Mouse (Mus musculus) heart, postnatal 14 days (tissue): Measurements from ENCODE around the gene Cacna2d3. TPM values are rescaled to one million over a fixed set of nuclear protein-coding genes. Genes with fewer than 3 reads are reported as not detected.

ENCODE experiments used
- DNase-seq, 2 experiments: peaks; one replicate each; pipeline ENCODE4 v3.0.0; 2021 to 2022
- intact Hi-C: fragments of 180-260 bp; cut with DNase I; formaldehyde crosslinking; loops from one replicate; pipeline ENCODE4 v1.15.1; 2025
- total RNA-seq, 2 experiments: library from RNA; stranded (reverse); gene quantifications; 2 replicates each; pipeline ENCODE4 v1.2.3; 2021

The Cacna2d3 gene
- total RNA-seq, 2 experiments from 2014 or later = 0.07 to 0.17 TPM

- intact Hi-C loops = loop anchor here (10.0 kb wide), 1 partner anchor 1011 kb away; no protein-coding TSS in a partner anchor
These were observed 626.2 kb downstream of the Cacna2d3 start for GRCm38 (mm10) chr14:29095431-29095830.

GRCm38 (mm10) chr14:29090074-29090473 is 631.6 kb downstream of the Cacna2d3 start:
- peak; percentile 81 to 87 for DNase-seq
- intact Hi-C loops = loop anchor here (5.0 to 10.0 kb wide), 4 partner anchors 138 to 1283 kb away; no protein-coding TSS in a partner anchor

More at GRCm38 (mm10) chr14:29095431-29095830, 626.2 kb downstream of the Cacna2d3 start:
- DNase-seq = no peak

GRCm38 (mm10) chr14:29086528-29086927 is 635.1 kb downstream of the Cacna2d3 start:
- no peak for DNase-seq
- intact Hi-C loops = loop anchor here (10.0 kb wide), 2 partner anchors 358 to 1082 kb away; no protein-coding TSS in a partner anchor

GRCm38 (mm10) chr14:29085493-29086159 is 636.0 kb downstream of the Cacna2d3 start:
- intact Hi-C loops = loop anchor here (10.0 kb wide), 2 partner anchors 359 to 1081 kb away; no protein-coding TSS in a partner anchor
- DNase-seq = no peak

- intact Hi-C loops = loop anchor here (10.0 kb wide), 2 partner anchors 363 to 1077 kb away; no protein-coding TSS in a partner anchor
- DNase-seq = no peak
These were observed 639.5 kb downstream of the Cacna2d3 start for GRCm38 (mm10) chr14:29082171-29082570.

GRCm38 (mm10) chr14:29080630-29081029 is 641.0 kb downstream of the Cacna2d3 start:
- intact Hi-C loops = loop anchor here (10.0 kb wide), 2 partner anchors 364 to 1076 kb away; no protein-coding TSS in a partner anchor
- no peak for DNase-seq

- DNase-seq = no peak
- intact Hi-C loops = loop anchor here (10.0 kb wide), 2 partner anchors 365 to 1075 kb away; no protein-coding TSS in a partner anchor
These were observed 641.4 kb downstream of the Cacna2d3 start for GRCm38 (mm10) chr14:29080228-29080627.

GRCm38 (mm10) chr14:29077418-29077817 is 644.2 kb downstream of the Cacna2d3 start:
- intact Hi-C loops = no loop called here

GRCm38 (mm10) chr14:29073747-29074146 is 647.9 kb downstream of the Cacna2d3 start:
- DNase-seq = no peak
- intact Hi-C loops = loop anchor here (5.0 kb wide), 1 partner anchor 121 kb away; no protein-coding TSS in a partner anchor

More at GRCm38 (mm10) chr14:29077418-29077817, 644.2 kb downstream of the Cacna2d3 start:
- no peak for DNase-seq

- DNase-seq = peak; percentile 7 to 10
- intact Hi-C loops = no loop called here
These were observed 659.0 kb downstream of the Cacna2d3 start for GRCm38 (mm10) chr14:29062676-29063075.

GRCm38 (mm10) chr14:29061491-29061890 is 660.2 kb downstream of the Cacna2d3 start:
- DNase-seq = no peak
- intact Hi-C loops = no loop called here

GRCm38 (mm10) chr14:29060679-29061078 is 661.0 kb downstream of the Cacna2d3 start:
- intact Hi-C loops = no loop called here
- DNase-seq = peak in 1 of 2 experiments; percentile 9

GRCm38 (mm10) chr14:29051951-29052835 is 669.5 kb downstream of the Cacna2d3 start:
- no peak for DNase-seq
- intact Hi-C loops = no loop called here

GRCm38 (mm10) chr14:29042355-29042754 is 679.3 kb downstream of the Cacna2d3 start:
- intact Hi-C loops = no loop called here
- no peak for DNase-seq

GRCm38 (mm10) chr14:29041498-29041897 is 680.2 kb downstream of the Cacna2d3 start:
- intact Hi-C loops = no loop called here
- DNase-seq = peak in 1 of 2 experiments; percentile 42

GRCm38 (mm10) chr14:29040606-29041364 is 680.9 kb downstream of the Cacna2d3 start:
- intact Hi-C loops = no loop called here
- no peak for DNase-seq

GRCm38 (mm10) chr14:29038246-29038645 is 683.4 kb downstream of the Cacna2d3 start:
- no peak for DNase-seq
- intact Hi-C loops = no loop called here

- no peak for DNase-seq
- intact Hi-C loops = no loop called here
These were observed 689.7 kb downstream of the Cacna2d3 start for GRCm38 (mm10) chr14:29031858-29032395.

GRCm38 (mm10) chr14:29030519-29030918 is 691.1 kb downstream of the Cacna2d3 start:
- DNase-seq = no peak
- intact Hi-C loops = no loop called here
